Mouse (Mus musculus) cerebellum, adult 2 months (tissue): Measurements from ENCODE around the gene Pcyt2.
A peak's percentile ranks its signal among the peaks of the same experiment; 100 is the strongest.

Source experiments
- CTCF ChIP-seq: fragments of 200-500 bp; IDR thresholded peaks from 2 replicates; pipeline ENCODE4 v1.5.1; 2011; ENCODE audit warnings: low read depth, mild to moderate bottlenecking, control low read depth, low read length, moderate library complexity, borderline replicate concordance; ENCODE audit not compliant: insufficient read depth
- POLR2A ChIP-seq: fragments of 200-500 bp; IDR thresholded peaks from 2 replicates; pipeline ENCODE4 v1.6.1; 2011; ENCODE audit warnings: low read length, control low read depth, borderline replicate concordance; ENCODE audit not compliant: insufficient read depth

DNA sequence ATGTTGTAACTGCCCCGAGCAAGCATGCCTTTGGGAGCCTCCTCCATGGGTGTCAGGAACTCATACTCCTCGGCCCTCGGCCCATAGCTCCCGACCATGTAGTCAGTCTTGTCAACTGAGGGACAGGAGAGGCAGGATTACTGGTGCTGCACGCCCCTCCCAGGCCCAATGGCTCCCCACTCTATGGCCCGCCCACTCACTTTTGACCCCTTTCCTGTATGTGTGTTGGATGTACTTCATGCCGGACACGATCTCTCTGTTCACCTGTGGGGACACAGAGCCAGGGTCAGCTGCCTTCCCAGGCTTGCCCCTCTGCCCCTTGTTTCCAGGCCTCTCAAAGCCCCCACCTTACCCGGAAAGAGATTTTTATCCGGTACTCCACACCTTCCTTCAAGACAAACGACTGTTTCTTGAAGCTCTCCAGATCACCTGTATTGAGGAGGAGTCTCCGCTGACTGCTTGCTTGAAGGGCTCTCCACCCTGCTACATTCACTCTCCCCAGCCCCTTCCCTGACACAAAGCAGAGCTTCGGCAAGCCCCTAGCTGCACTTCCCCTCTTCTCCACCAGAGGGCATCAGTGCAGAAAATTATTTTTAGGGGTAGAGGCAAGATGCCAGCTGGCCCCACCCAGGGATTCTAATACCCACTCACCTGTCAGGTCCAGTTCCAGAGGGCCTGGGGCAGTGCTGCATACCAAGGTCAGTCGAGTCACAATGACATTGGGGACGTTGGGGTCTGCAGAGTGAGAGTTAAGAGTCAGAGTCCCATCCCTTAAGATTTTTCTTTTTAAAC is 38.2 kb downstream of the Pcyt2 start:
- TF ChIP-seq POLR2A, result no peak
- peak; percentile 82 for TF ChIP-seq CTCF
